Mouse (Mus musculus): ENCODE measurements at regions not wholly inside any gene's neighbourhood (a gene's known extent, or its start where the extent isn't known, plus 50 kb on each side); places are given as distances from the start of the nearest gene placed in this dataset.

GRCm38 (mm10) chr11:22692281-22692857 lies 168.4 kb downstream of the B3gnt2 start:
- no peak for TF ChIP-seq CTCF (IDR thresholded peaks at IDR 0.05; ENCODE audit: borderline replicate concordance, extremely low read depth, insufficient read depth, insufficient read length)
- no peak for TF ChIP-seq POLR2A (IDR thresholded peaks at IDR 0.05; ENCODE audit: borderline replicate concordance, extremely low read depth, insufficient read depth, insufficient read length, poor library complexity, severe bottlenecking)

Data from brain, embryonic 14.5 days (tissue).